Mouse (Mus musculus) heart, embryonic 16.5 days (tissue): ENCODE data around the gene Gm28043. TPM values are rescaled to one million over a fixed set of nuclear protein-coding genes. Genes with fewer than 3 reads are reported as not detected.

Experiments
- ATAC-seq: fragments of 200-750 bp; cut with Nextera tagmentation; replicated peaks from 2 replicates; pipeline ENCODE4 v1.8.0; 2017; ENCODE audit warnings: moderate number of reproducible peaks; ENCODE audit not compliant: insufficient read depth, low FRiP score; ENCODE audit errors: extremely low read depth
- H3K27ac ChIP-seq: fragments of 300-500 bp; sonication (generic); 2 replicates; pipeline ENCODE4 v1.5.1; 2014; ENCODE audit warnings: mild to moderate bottlenecking, low read length, control low read depth, moderate library complexity
- H3K27me3 ChIP-seq: fragments of 300-500 bp; sonication (generic); 2 replicates; pipeline ENCODE4 v1.6.1; 2014; ENCODE audit warnings: low read length, mixed read lengths; ENCODE audit not compliant: control insufficient read depth, insufficient read depth
- H3K36me3 ChIP-seq: fragments of 300-500 bp; sonication (generic); 2 replicates; pipeline ENCODE4 v1.6.1; 2014; ENCODE audit not compliant: control insufficient read depth, insufficient read depth
- H3K4me1 ChIP-seq: fragments of 300-500 bp; sonication (generic); 2 replicates; pipeline ENCODE4 v1.6.1; 2014; ENCODE audit warnings: low read length, mixed read lengths; ENCODE audit not compliant: control insufficient read depth, insufficient read depth
- H3K4me2 ChIP-seq: fragments of 300-500 bp; sonication (generic); 2 replicates; pipeline ENCODE4 v1.6.1; 2014; ENCODE audit warnings: low read depth, mild to moderate bottlenecking, control low read depth, low read length
- H3K4me3 ChIP-seq: fragments of 300-500 bp; sonication (generic); 2 replicates; pipeline ENCODE4 v1.5.1; 2014; ENCODE audit warnings: mild to moderate bottlenecking, control low read depth, low read length
- H3K9ac ChIP-seq: fragments of 300-500 bp; sonication (generic); 2 replicates; pipeline ENCODE4 v1.6.1; 2014; ENCODE audit warnings: low read length, control low read depth
- H3K9me3 ChIP-seq: fragments of 300-500 bp; sonication (generic); replicated peaks from 2 replicates; pipeline ENCODE4 v1.6.1; 2016; ENCODE audit warnings: low read length; ENCODE audit not compliant: control insufficient read depth
- WGBS: fragments of 180-500 bp; shearing (Covaris S2); extraction: QIAGEN DNeasy Blood & Tissue Kit; methylation state at CpG from one replicate; pipeline ENCODE4 v1.1.7; 2014; 5-methylcytosine and 5-hydroxymethylcytosine counted together
- polyA plus RNA-seq: library from polyadenylated mRNA; unstranded; fragments of >200 nt; fragmentation: Nextera tagmentation; extraction: Ambion mirVana; gene quantifications from 2 replicates; pipeline ENCODE4 v1.2.1, GENCODE M21; 2015

Gm28043 gene
- polyA plus RNA-seq, 1 experiment from 2014 or later = 2.1 TPM

DNA sequence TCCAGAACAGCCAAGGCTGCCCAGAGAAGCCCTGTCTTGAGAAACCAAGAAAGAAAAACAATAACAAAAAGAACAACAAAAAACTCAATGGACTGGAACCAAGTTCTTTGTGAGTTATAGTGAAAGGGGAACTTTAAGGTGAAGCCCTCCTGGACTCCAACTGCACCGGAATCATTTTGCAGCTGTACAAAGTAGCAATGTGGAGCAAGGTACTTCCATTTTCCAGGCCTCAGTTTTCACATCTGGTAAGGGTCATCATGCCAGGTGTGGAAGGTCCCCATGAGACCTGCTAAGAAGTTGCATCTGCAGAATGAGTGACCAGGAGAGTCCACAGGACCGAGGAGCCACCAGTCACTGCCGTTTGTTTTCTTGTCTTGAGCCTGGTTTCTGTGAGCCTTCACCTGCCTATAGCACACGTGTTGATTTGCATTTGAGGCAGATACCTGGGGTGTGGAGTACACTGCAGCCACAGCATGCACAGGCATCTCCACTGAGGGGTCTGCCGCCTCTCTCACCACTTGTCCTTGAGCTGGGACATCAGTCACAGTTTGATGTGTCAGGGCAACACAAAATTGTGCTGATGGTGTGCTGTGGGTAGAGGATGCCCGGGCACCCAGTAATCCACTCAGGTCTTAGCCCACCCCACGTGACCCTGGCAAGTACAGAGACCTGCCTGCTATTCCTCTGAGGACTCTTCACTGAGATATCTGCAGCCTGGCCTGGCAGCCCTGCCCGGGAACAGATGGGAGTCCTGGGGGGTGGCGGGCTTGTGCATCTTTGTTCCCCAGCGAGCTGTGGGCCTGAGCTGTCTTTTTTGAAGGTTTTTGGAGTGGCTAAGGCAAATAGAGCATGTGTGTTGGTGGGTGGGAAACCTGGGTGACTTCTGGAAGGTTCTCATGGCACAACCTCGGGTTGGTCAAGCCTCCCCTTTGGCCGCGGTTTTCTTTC, 105.2 kb downstream of the Gm28043 start:
- no peak overlapping the region for H3K27ac ChIP-seq
- no peaks in the 10 kb centered on the region for H3K36me3 ChIP-seq
- no peak overlapping the region for H3K4me3 ChIP-seq
- 75% methylated on average over 13 of the region's 13 CpGs for WGBS
- H3K4me1 ChIP-seq = peaks cover 9% of the 10 kb centered on the region
- ATAC-seq = no peak
- no peaks in the 10 kb centered on the region for H3K27me3 ChIP-seq
- H3K9me3 ChIP-seq = peaks cover 3% of the 10 kb centered on the region; the same call in 1 of the 2 replicates
- H3K4me2 ChIP-seq = no peak overlapping the region
- no peak overlapping the region for H3K9ac ChIP-seq

DNA sequence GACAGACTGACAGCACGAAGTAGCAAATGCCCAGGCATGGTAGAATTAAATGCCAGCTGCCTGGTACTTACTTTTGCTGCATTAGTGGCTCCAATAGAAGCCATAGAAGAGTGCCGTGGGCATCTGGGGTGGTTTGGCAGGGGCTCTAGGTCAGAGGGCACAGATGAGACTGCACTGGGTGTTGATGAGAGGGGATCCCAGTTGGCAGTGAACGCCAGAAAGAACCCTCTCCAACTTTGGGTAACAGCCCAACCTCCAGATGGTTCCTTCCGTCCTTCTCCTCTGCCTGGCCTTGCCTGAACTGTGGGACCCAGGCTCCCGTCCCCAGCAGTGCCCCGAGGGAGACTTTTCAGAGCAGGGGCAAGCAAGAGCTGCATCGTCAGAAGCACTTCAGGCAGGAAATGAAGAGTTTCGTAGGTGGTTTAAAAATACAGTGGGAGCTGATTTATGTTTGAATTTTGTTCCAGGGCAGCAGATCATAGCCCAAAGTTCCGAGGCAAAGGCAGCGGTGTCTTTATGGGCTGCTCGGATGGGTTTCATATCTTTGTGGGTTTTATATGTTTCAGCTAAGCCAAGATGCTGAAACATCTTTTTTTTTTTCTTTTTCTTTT, 106.2 kb downstream of the Gm28043 start:
- WGBS = 73% methylated on average over 11 of the region's 11 CpGs
- Histone ChIP-seq H3K4me3 (no peak overlapping the region), H3K27ac (no peak overlapping the region), H3K9ac (no peak overlapping the region), H3K9me3 (peaks cover 3% of the 10 kb centered on the region; the same call in 1 of the 2 replicates), H3K4me2 (no peak overlapping the region), H3K36me3 (no peaks in the 10 kb centered on the region), H3K4me1 (peaks cover 9% of the 10 kb centered on the region), H3K27me3 (no peaks in the 10 kb centered on the region)
- ATAC-seq = no peak

DNA sequence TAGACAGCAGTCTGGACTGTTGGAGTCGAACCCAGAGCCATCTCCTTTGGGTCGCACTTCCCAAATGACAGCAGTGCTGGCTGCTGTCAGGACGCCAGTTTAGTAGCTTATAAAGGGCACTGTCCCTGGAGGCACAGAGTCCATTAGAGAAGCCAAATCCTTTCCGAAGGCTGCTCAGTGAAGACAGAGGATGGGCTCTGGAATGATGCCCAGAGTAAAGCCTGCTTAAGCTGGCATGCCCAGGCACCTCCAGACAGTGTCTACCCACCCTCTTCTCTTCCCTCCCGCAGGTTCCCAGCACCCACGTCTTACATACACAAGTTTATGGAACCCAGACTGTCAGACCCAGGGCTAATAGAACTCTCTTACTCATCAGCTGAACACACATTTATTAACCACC, 109.9 kb downstream of the Gm28043 start:
- H3K27ac ChIP-seq = no peak overlapping the region
- WGBS = 64% methylated on average over 6 of the region's 6 CpGs

DNA sequence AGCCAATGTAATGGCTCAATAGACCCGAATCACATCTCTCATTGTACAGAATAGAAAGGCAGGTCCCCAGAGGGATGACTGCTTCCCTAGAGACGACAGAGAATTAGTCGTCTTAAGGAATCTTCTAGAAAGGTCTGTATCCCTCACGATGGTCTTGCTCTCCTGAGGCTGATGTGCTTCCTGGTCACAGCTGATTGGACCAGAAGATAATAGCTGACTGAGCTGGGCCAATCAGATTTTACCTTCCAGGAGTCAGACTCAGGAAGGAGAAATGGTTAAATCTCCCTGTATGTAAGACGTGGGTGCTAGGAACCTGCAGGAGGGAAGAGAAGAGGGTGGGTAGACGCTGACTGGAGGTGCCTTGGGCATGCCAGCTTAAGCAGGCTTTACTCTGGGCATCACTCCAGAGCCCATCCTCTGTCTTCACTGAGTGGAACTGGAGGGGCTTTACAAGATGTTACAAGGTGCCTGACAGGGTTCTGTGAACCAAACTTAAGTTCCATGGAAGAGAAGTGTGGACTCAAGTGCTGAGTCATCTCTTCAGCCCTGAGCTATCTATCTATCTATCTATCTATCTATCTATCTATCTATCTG, 110.4 kb downstream of the Gm28043 start:
- Histone ChIP-seq H3K9ac (no peak overlapping the region), H3K9me3 (peaks cover 3% of the 10 kb centered on the region; the same call in 1 of the 2 replicates), H3K4me3 (no peak overlapping the region), H3K4me1 (peaks cover 1% of the 10 kb centered on the region; the same call in 1 of the 2 replicates), H3K36me3 (no peaks in the 10 kb centered on the region), H3K27me3 (no peaks in the 10 kb centered on the region), H3K4me2 (no peak overlapping the region), H3K27ac (no peak overlapping the region)
- WGBS = 69% methylated on average over 6 of the region's 6 CpGs
- ATAC-seq = no peak

More for the DNA sequence above, 109.9 kb downstream of the Gm28043 start:
- no peaks in the 10 kb centered on the region for H3K4me1 ChIP-seq
- H3K9ac ChIP-seq = no peak overlapping the region
- H3K4me2 ChIP-seq = no peak overlapping the region
- H3K27me3 ChIP-seq = no peaks in the 10 kb centered on the region
- H3K36me3 ChIP-seq = no peaks in the 10 kb centered on the region
- no peak overlapping the region for H3K4me3 ChIP-seq
- peaks cover 3% of the 10 kb centered on the region; the same call in 1 of the 2 replicates for H3K9me3 ChIP-seq
- no peak for ATAC-seq

DNA sequence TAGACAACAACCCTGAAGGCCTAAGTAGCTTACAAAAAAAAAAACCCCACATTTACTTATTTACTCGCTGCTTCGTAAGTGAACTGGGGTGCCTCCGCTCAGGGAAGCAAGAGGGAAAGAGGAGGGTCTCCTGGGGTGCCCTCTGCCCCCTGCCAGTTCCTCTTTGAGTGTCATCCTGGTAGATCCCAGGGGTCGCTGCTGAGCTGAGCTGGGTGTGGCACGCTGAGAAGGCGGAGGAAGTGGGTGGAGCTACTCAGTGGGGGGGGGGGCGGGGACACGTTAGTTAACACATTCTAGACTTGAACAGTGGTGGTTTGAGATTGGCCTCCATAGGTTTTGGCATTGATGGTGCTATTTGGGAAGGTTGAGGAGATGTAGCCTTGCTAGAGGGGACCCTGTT, 113.4 kb downstream of the Gm28043 start:
- Histone ChIP-seq H3K4me1 (peaks cover 12% of the 10 kb centered on the region), H3K4me3 (no peak overlapping the region), H3K27me3 (no peaks in the 10 kb centered on the region), H3K27ac (no peak overlapping the region), H3K36me3 (no peaks in the 10 kb centered on the region), H3K4me2 (no peak overlapping the region), H3K9ac (no peak overlapping the region), H3K9me3 (no peaks in the 10 kb centered on the region)
- no peak for ATAC-seq
- 44% methylated on average over 7 of the region's 8 CpGs for WGBS

DNA sequence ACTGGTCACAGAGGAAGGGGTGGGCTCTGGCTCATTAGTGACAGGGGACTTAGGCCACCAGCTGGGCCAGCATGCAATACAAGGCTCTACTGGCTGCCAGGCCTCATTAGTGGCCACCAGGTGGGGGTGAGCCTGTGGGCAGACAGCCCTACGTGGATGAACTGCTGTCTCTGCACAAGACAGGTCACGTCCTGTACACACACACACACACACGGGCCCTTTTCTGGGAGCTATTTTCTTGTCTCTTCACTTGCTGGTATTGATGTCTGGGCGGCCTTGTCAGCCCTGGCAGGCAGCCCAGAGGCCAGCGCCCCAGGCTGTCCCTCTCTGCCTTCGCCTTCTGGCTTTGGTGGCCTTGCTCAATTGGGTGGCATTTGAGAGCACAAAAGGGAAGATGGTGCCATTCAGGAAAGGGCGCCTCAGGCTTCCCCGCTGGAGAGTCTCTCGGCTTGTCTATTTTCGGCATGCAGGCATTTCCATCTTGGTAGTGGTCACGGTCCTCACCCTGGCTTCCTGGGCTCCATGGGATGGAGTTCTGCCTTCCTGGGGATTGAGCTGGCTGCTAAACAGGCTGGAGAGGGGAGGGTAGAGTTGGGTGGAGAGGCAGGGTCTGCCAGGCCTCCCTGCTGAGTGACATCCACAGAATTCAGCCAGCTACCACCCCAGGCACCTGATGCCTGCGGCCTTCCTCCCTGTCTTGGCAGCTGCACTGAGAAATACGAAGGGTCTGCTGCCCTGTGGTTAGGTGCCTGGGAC, 116.0 kb downstream of the Gm28043 start:
- Histone ChIP-seq H3K4me3 (no peak overlapping the region), H3K9ac (no peak overlapping the region), H3K27me3 (no peaks in the 10 kb centered on the region), H3K9me3 (no peaks in the 10 kb centered on the region), H3K36me3 (no peaks in the 10 kb centered on the region), H3K4me2 (no peak overlapping the region), H3K4me1 (peaks cover 12% of the 10 kb centered on the region), H3K27ac (peak overlapping the region; percentile 56)
- WGBS = 34% methylated on average over 13 of the region's 13 CpGs
- peak; percentile 76 for ATAC-seq

DNA sequence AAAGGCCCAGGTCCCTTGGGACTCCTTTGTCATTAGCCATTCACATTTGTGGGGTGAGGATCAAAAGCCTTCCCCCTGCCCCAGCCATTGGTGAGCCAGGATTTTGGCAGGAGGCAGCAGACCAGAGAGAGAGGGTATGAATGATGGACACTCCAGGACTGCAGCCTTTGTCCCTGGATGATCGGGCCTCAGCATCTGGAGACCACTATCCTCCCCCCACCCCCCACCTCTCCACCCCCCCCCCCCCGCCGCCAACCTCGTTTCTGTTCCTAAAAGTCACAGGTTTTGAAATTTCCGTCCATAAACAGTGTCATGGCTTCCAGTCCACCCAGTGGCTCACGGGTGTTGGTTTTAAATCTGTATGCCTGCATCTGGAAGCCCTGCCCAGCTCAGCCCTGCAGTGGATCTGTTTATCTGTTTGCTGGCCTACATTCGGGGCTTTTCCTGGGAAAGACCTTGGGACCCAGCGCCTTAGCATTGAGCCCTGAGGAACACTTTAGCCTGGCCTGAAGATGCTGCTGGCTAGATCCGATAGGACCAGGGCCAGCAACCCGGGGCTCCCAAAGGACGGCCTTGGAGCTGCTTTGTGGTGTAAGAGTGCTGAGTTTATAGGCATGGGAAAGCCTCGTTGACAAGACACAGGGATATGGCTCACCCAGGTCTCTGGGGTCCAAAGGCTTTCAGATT, 116.7 kb downstream of the Gm28043 start:
- H3K9ac ChIP-seq = no peak overlapping the region
- H3K27ac ChIP-seq = peak overlapping the region; percentile 56
- 63% methylated on average over 12 of the region's 12 CpGs for WGBS

DNA sequence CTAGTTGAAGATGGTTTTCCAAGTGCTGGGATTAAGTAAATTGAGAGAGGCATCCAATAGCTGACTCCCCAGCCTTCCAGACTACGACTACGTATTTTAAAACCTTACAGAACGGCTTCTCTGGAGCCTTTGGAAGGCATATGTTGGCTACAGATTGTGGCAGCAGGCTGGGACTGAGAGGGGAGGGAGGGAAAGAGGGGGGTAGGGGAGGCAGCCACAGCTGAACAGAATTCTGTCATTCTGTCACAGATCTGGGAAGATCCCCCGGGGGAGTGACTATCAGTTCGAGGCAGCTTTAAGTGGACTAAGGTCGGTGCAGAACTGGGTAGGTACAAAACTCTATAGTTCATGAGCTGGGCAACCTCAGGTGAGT, 117.3 kb downstream of the Gm28043 start:
- Histone ChIP-seq H3K9ac (no peak overlapping the region), H3K4me1 (peaks cover 12% of the 10 kb centered on the region), H3K4me2 (no peak overlapping the region), H3K27me3 (no peaks in the 10 kb centered on the region), H3K4me3 (no peak overlapping the region), H3K36me3 (no peaks in the 10 kb centered on the region), H3K27ac (no peak overlapping the region), H3K9me3 (no peaks in the 10 kb centered on the region)
- 69% methylated on average over 6 of the region's 6 CpGs for WGBS
- ATAC-seq = no peak

More for the DNA sequence above, 116.7 kb downstream of the Gm28043 start:
- Histone ChIP-seq H3K27me3 (no peaks in the 10 kb centered on the region), H3K4me2 (no peak overlapping the region), H3K4me1 (peaks cover 12% of the 10 kb centered on the region), H3K36me3 (no peaks in the 10 kb centered on the region), H3K9me3 (no peaks in the 10 kb centered on the region), H3K4me3 (no peak overlapping the region)
- no peak for ATAC-seq
